Mouse (Mus musculus) heart, embryonic 11.5 days (tissue): ENCODE results near the gene Art3. TPM values are rescaled to one million over a fixed set of nuclear protein-coding genes. Genes with fewer than 3 reads are reported as not detected.
A peak's percentile ranks its signal among the peaks of the same experiment; 100 is the strongest.
"Not testable (repeated sequence)": the region's sequence is repeated elsewhere in the genome, so short reads cannot be mapped to it uniquely, and the experiment has no call there.

Experiments used
- ATAC-seq: fragments of 200-750 bp; cut with Nextera tagmentation; replicated peaks from 2 replicates; pipeline ENCODE4 v1.8.0; 2017; ENCODE audit warnings: moderate library complexity; ENCODE audit not compliant: insufficient number of reproducible peaks, low FRiP score, low TSS enrichment
- H3K27ac ChIP-seq: fragments of 300-500 bp; sonication (generic); 2 replicates; pipeline ENCODE4 v1.5.1; 2014; ENCODE audit warnings: mild to moderate bottlenecking, low read depth, low read length
- H3K27me3 ChIP-seq: fragments of 300-500 bp; sonication (generic); 2 replicates; pipeline ENCODE4 v1.6.1; 2014; ENCODE audit warnings: mild to moderate bottlenecking, low read length, mixed read lengths; ENCODE audit not compliant: control insufficient read depth, insufficient read depth
- H3K36me3 ChIP-seq: fragments of 300-500 bp; sonication (generic); 2 replicates; pipeline ENCODE4 v1.6.1; 2014; ENCODE audit warnings: mild to moderate bottlenecking, low read length, moderate library complexity, mixed read lengths; ENCODE audit not compliant: control insufficient read depth, insufficient read depth
- H3K4me1 ChIP-seq: fragments of 300-500 bp; sonication (generic); 2 replicates; pipeline ENCODE4 v1.6.1; 2014; ENCODE audit warnings: low read length; ENCODE audit not compliant: control insufficient read depth, insufficient read depth
- H3K4me2 ChIP-seq: fragments of 300-500 bp; sonication (generic); 2 replicates; pipeline ENCODE4 v1.6.1; 2014; ENCODE audit warnings: mild to moderate bottlenecking, moderate library complexity
- H3K4me3 ChIP-seq: fragments of 300-500 bp; sonication (generic); 2 replicates; pipeline ENCODE4 v1.5.1; 2014; ENCODE audit warnings: low read depth, low read length
- H3K9ac ChIP-seq: fragments of 300-500 bp; sonication (generic); 2 replicates; pipeline ENCODE4 v1.6.1; 2014; ENCODE audit warnings: mild to moderate bottlenecking, low read depth, low read length, moderate library complexity
- H3K9me3 ChIP-seq: fragments of 300-500 bp; sonication (generic); replicated peaks from 2 replicates; pipeline ENCODE4 v1.6.1; 2016; ENCODE audit warnings: low read length; ENCODE audit not compliant: control insufficient read depth
- WGBS: fragments of 180-500 bp; shearing (Covaris S2); extraction: QIAGEN DNeasy Blood & Tissue Kit; methylation state at CpG from one replicate; pipeline ENCODE4 v1.1.7; 2014; ENCODE audit not compliant: insufficient replicate concordance; 5-methylcytosine and 5-hydroxymethylcytosine counted together
- polyA plus RNA-seq: library from polyadenylated mRNA; unstranded; fragments of >200 nt; fragmentation: Nextera tagmentation; extraction: Ambion mirVana; gene quantifications from 2 replicates; pipeline ENCODE4 v1.2.1, GENCODE M21; 2014

Art3 gene
- polyA plus RNA-seq, 1 experiment from 2014 or later: 37.6 TPM

- Histone ChIP-seq H3K4me2 (peak overlapping the region; percentile 60), H3K9ac (peak overlapping the region; percentile 46; the same call in 1 of the 2 replicates)
Measured at GRCm38 (mm10) chr5:92352716-92353115, 21.1 kb downstream of the Art3 start.

GRCm38 (mm10) chr5:92353517-92353916 lies 21.9 kb downstream of the Art3 start:
- H3K9ac ChIP-seq: 0 out of 2 replicates have a peak overlapping the region, but pooled peaks have one; percentile 56
- no peak for ATAC-seq
- 0 out of 2 replicates have a peak overlapping the region, but pooled peaks have one; percentile 82 for H3K27ac ChIP-seq
- WGBS: 35% methylated on average over 11 of the region's 11 CpGs
- peak overlapping the region; percentile 60 for H3K4me2 ChIP-seq
- no peaks in the 10 kb centered on the region for H3K9me3 ChIP-seq
- no peaks in the 10 kb centered on the region for H3K36me3 ChIP-seq
- no peaks in the 10 kb centered on the region for H3K27me3 ChIP-seq
- peak overlapping the region; percentile 35 for H3K4me3 ChIP-seq
- no peaks in the 10 kb centered on the region for H3K4me1 ChIP-seq

More at GRCm38 (mm10) chr5:92352716-92353115, 21.1 kb downstream of the Art3 start:
- H3K27me3 ChIP-seq, ATAC-seq, H3K9me3 ChIP-seq, H3K36me3 ChIP-seq, H3K4me3 ChIP-seq, H3K4me1 ChIP-seq: not testable (repeated sequence)
- peak overlapping the region; percentile 82 for H3K27ac ChIP-seq
- 31% methylated on average over 4 of the region's 4 CpGs for WGBS

GRCm38 (mm10) chr5:92358033-92358432 lies 26.4 kb downstream of the Art3 start:
- Histone ChIP-seq H3K4me2 (no peak overlapping the region), H3K27me3 (no peaks in the 10 kb centered on the region), H3K9ac (no peak overlapping the region), H3K4me1 (no peaks in the 10 kb centered on the region), H3K27ac (no peak overlapping the region), H3K9me3 (no peaks in the 10 kb centered on the region), H3K4me3 (no peak overlapping the region), H3K36me3 (no peaks in the 10 kb centered on the region)
- 21% methylated on average over 12 of the region's 12 CpGs for WGBS
- ATAC-seq: no peak

- no peak for ATAC-seq
- WGBS: 69% methylated on average over 11 of the region's 11 CpGs
- no peak overlapping the region for H3K27ac ChIP-seq
Measured at GRCm38 (mm10) chr5:92358767-92359455, 27.3 kb downstream of the Art3 start.

GRCm38 (mm10) chr5:92363179-92363578 lies 31.6 kb downstream of the Art3 start:
- no peaks in the 10 kb centered on the region for H3K9me3 ChIP-seq
- no peak overlapping the region for H3K4me2 ChIP-seq
- no peak for ATAC-seq
- H3K27ac ChIP-seq: no peak overlapping the region
- no peaks in the 10 kb centered on the region for H3K4me1 ChIP-seq
- 12% methylated on average over 4 of the region's 4 CpGs for WGBS
- H3K9ac ChIP-seq: no peak overlapping the region
- no peaks in the 10 kb centered on the region for H3K27me3 ChIP-seq
- H3K36me3 ChIP-seq: no peaks in the 10 kb centered on the region
- no peak overlapping the region for H3K4me3 ChIP-seq

More at GRCm38 (mm10) chr5:92358767-92359455, 27.3 kb downstream of the Art3 start:
- Histone ChIP-seq H3K36me3 (no peaks in the 10 kb centered on the region), H3K4me1 (no peaks in the 10 kb centered on the region), H3K27me3 (no peaks in the 10 kb centered on the region), H3K4me3 (no peak overlapping the region), H3K4me2 (no peak overlapping the region), H3K9me3 (no peaks in the 10 kb centered on the region), H3K9ac (no peak overlapping the region)

GRCm38 (mm10) chr5:92364011-92364410 lies 32.4 kb downstream of the Art3 start:
- WGBS: 79% methylated on average over 5 of the region's 5 CpGs
- Histone ChIP-seq H3K4me3 (no peak overlapping the region), H3K4me2 (no peak overlapping the region), H3K9me3 (no peaks in the 10 kb centered on the region), H3K36me3 (no peaks in the 10 kb centered on the region), H3K27ac (no peak overlapping the region), H3K27me3 (no peaks in the 10 kb centered on the region), H3K9ac (no peak overlapping the region), H3K4me1 (peaks cover 3% of the 10 kb centered on the region; the same call in 1 of the 2 replicates)
- no peak for ATAC-seq

GRCm38 (mm10) chr5:92365146-92365705 lies 33.6 kb downstream of the Art3 start:
- Histone ChIP-seq H3K9me3 (no peaks in the 10 kb centered on the region), H3K4me2 (no peak overlapping the region), H3K36me3 (no peaks in the 10 kb centered on the region), H3K27me3 (no peaks in the 10 kb centered on the region), H3K4me3 (no peak overlapping the region), H3K27ac (no peak overlapping the region), H3K4me1 (peaks cover 3% of the 10 kb centered on the region; the same call in 1 of the 2 replicates), H3K9ac (no peak overlapping the region)
- ATAC-seq: no peak
- WGBS: 74% methylated on average over 11 of the region's 11 CpGs

GRCm38 (mm10) chr5:92366565-92366964 lies 34.9 kb downstream of the Art3 start:
- Histone ChIP-seq H3K36me3 (no peaks in the 10 kb centered on the region), H3K9me3 (no peaks in the 10 kb centered on the region), H3K27me3 (no peaks in the 10 kb centered on the region), H3K9ac (no peak overlapping the region), H3K4me1 (peaks cover 3% of the 10 kb centered on the region; the same call in 1 of the 2 replicates), H3K4me2 (no peak overlapping the region), H3K4me3 (no peak overlapping the region), H3K27ac (no peak overlapping the region)
- 72% methylated on average over 6 of the region's 6 CpGs for WGBS
- ATAC-seq: no peak
